Mouse (Mus musculus) C2C12 (cell line): ENCODE results near the gene Pld6. TPM values are rescaled to one million over a fixed set of nuclear protein-coding genes. Genes with fewer than 3 reads are reported as not detected.

Experiments used
- H3K27me3 ChIP-seq: one replicate; pipeline ENCODE4 v1.6.1; 2011; ENCODE audit not compliant: control insufficient read depth, insufficient read depth, insufficient read length
- H3K36me3 ChIP-seq: one replicate; pipeline ENCODE4 v1.6.1; 2011; ENCODE audit not compliant: control insufficient read depth, insufficient read depth
- H3K4me3 ChIP-seq: one replicate; pipeline ENCODE4 v1.5.1; 2011; ENCODE audit warnings: mild to moderate bottlenecking, control low read depth; ENCODE audit not compliant: poor library complexity, insufficient read depth, severe bottlenecking
- H3K79me2 ChIP-seq: one replicate; pipeline ENCODE4 v1.6.1; 2011; ENCODE audit not compliant: control insufficient read depth, insufficient read depth
- H3K79me3 ChIP-seq: one replicate; pipeline ENCODE4 v1.6.1; 2011; ENCODE audit warnings: low read depth, control low read depth
- H3ac ChIP-seq: one replicate; pipeline ENCODE3; 2011; ENCODE audit warnings: low read depth; ENCODE audit not compliant: control insufficient read depth, insufficient read length
- CEBPB ChIP-seq: IDR thresholded peaks from one replicate; pipeline ENCODE4 v1.6.1; 2011; ENCODE audit warnings: low read depth, mild to moderate bottlenecking, control low read depth, moderate library complexity
- CTCF ChIP-seq: IDR thresholded peaks from one replicate; pipeline ENCODE4 v1.5.1; 2011; ENCODE audit not compliant: control insufficient read depth, insufficient read depth, insufficient read length
- FOSL1 ChIP-seq: IDR thresholded peaks from one replicate; pipeline ENCODE4 v1.8.0; 2011; ENCODE audit warnings: mild to moderate bottlenecking, low read length; ENCODE audit not compliant: poor library complexity, insufficient read depth, severe bottlenecking
- MAX ChIP-seq: IDR thresholded peaks from one replicate; pipeline ENCODE4 v1.6.1; 2011; ENCODE audit warnings: mild to moderate bottlenecking, control low read depth
- MYOD1 ChIP-seq: IDR thresholded peaks from one replicate; pipeline ENCODE4 v1.6.1; 2011; ENCODE audit warnings: low read depth; ENCODE audit not compliant: control insufficient read depth, insufficient read length
- MYOG ChIP-seq: IDR thresholded peaks from one replicate; pipeline ENCODE4 v1.6.1; 2011; ENCODE audit not compliant: control insufficient read depth, insufficient read length; ENCODE audit errors: extremely low read depth
- USF1 ChIP-seq: IDR thresholded peaks from one replicate; pipeline ENCODE4 v1.6.1; 2011; ENCODE audit warnings: low read depth, mild to moderate bottlenecking, control low read depth, moderate library complexity
- polyA plus RNA-seq: library from polyadenylated mRNA; unstranded; fragments of >200 nt; fragmentation: generic; extraction: Trizol; gene quantifications from one replicate; pipeline ENCODE4 v1.2.1, GENCODE M21; 2012; ENCODE audit warnings: missing spikeins

The Pld6 gene
- polyA plus RNA-seq, 1 experiment, result 0.02 TPM

- no peak overlapping the region for H3K4me3 ChIP-seq
- H3K36me3 ChIP-seq, result peaks cover 25% of the 10 kb centered on the region
- no peaks in the 10 kb centered on the region for H3K27me3 ChIP-seq
- H3ac ChIP-seq, result no peak overlapping the region
- peaks cover 14% of the 10 kb centered on the region for H3K79me2 ChIP-seq
- peaks cover 2% of the 10 kb centered on the region for H3K79me3 ChIP-seq
- no peak for TF ChIP-seq CTCF
- no peak for TF ChIP-seq MYOG
- TF ChIP-seq MYOD1, result no peak
- TF ChIP-seq MAX, result no peak
- TF ChIP-seq CEBPB, result no peak
- TF ChIP-seq FOSL1, result no peak
- TF ChIP-seq USF1, result no peak
Measured at GRCm38 (mm10) chr11:59813276-59813675, 25.8 kb upstream of the Pld6 start.

GRCm38 (mm10) chr11:59811211-59811610 lies 23.8 kb upstream of the Pld6 start:
- Histone ChIP-seq H3K79me2 (peaks cover 26% of the 10 kb centered on the region), H3ac (peak overlapping the region; percentile 48), H3K36me3 (peaks cover 11% of the 10 kb centered on the region), H3K4me3 (no peak overlapping the region), H3K79me3 (peaks cover 2% of the 10 kb centered on the region), H3K27me3 (no peaks in the 10 kb centered on the region)
- TF ChIP-seq MYOG (no peak), USF1 (no peak), MAX (no peak), FOSL1 (no peak), MYOD1 (no peak), CTCF (no peak), CEBPB (no peak)

GRCm38 (mm10) chr11:59810480-59811158 lies 23.2 kb upstream of the Pld6 start:
- Histone ChIP-seq H3ac (no peak overlapping the region), H3K4me3 (peak overlapping the region; percentile 79), H3K79me3 (peaks cover 2% of the 10 kb centered on the region), H3K27me3 (no peaks in the 10 kb centered on the region), H3K36me3 (peaks cover 10% of the 10 kb centered on the region), H3K79me2 (peaks cover 26% of the 10 kb centered on the region)
- TF ChIP-seq MAX (peak; percentile 19), CEBPB (no peak)

DNA sequence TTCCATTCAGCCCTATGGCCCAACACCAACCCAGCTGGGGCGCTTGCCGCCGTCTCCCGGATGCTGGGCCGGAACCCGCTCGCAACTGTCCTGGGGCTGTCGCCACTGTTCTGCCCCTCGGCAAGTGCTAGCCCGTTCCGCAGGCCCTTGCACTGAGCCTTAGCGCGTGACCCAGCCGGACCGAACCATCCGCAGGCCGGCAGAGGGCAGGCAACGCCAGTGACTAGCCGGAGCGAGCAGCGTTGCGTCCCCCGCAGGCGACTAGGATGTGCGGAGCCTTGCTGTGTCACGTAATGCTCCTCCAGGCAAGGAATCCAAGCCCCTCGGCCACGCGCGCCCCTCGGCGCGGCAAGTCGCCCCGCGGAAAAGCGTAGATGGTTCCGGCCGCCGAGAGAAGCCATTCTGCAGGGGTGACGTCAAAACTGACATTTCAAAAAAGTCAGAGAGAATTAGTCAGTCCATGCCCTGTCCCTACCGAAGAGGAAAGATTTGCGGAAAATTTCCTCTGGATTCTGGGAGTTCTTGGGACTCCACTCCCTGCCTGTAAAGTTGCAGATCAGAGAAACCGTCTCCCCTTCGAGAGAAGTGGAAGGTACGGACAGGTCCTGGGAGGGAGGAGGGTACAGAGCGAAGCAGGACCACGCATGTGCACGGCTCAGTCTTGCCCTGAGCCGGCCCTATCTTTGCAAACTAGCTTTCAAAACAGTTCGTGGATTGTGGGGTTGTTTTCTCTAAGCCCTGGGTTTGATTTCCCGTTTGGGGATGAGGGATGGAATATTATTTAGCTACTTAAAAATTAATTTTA lies 22.4 kb upstream of the Pld6 start, which contains the start of gene Flcn:
Gene Flcn (minus strand): TSS at position 347 of the 805 bp plus-strand sequence.
- TF ChIP-seq MAX, result peak; percentile 44
- TF ChIP-seq CTCF, result no peak
- no peak for TF ChIP-seq USF1
- Histone ChIP-seq H3K79me2 (peaks cover 26% of the 10 kb centered on the region), H3K79me3 (peaks cover 2% of the 10 kb centered on the region), H3ac (peak within 1 kb of the TSS; percentile 75), H3K27me3 (no peaks in the 10 kb centered on the region), H3K36me3 (peaks cover 17% of the 10 kb centered on the region), H3K4me3 (peak within 1 kb of the TSS; percentile 79)

- H3K79me3 ChIP-seq, result peaks cover 2% of the 10 kb centered on the region
- H3K27me3 ChIP-seq, result no peaks in the 10 kb centered on the region
- H3ac ChIP-seq, result peak overlapping the region; percentile 75
- TF ChIP-seq MAX (no peak), FOSL1 (no peak), USF1 (peak; percentile 92)
- H3K4me3 ChIP-seq, result peak overlapping the region; percentile 79
- H3K79me2 ChIP-seq, result peaks cover 26% of the 10 kb centered on the region
- peaks cover 22% of the 10 kb centered on the region for H3K36me3 ChIP-seq
Measured at GRCm38 (mm10) chr11:59809071-59809669, 21.7 kb upstream of the Pld6 start.
